Mouse (Mus musculus): Measurements from ENCODE around the gene Cab39.

DNA sequence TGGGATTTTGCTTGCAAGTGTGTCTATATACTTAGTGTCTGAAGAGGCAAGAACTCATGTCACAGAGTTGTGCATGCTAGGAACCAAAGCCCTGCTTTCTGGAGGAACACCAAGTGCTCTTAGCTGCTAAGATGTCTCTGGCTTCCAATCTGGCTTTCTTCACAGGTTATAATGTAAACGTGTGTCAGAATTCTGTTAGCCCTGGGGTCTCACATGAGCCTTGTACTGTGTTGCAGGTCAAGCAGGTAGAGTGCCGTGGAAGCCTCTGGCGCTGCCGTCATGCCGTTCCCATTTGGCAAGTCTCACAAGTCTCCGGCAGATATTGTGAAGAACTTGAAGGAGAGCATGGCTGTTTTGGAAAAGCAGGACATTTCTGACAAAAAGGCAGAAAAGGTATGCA lies 24.9 kb downstream of the Cab39 start:
- TF ChIP-seq CTCF (IDR thresholded peaks at IDR 0.05), result no peak
- TF ChIP-seq EP300 (IDR thresholded peaks at IDR 0.05), result no peak

Measured in lung, postnatal 0 days (tissue).